Mouse (Mus musculus): ENCODE measurements at regions not wholly inside any gene's neighbourhood (a gene's known extent, or its start where the extent isn't known, plus 50 kb on each side); places are given as distances from the start of the nearest gene placed in this dataset.
A peak's percentile ranks its signal among the peaks of the same experiment; 100 is the strongest.

GRCm38 (mm10) chrX:68313486-68313885, 364.9 kb upstream of the Fmr1 start:
- Histone ChIP-seq H3K27ac (ENCODE audit: low read depth, low read length) (no peak overlapping the region), H3K4me1 (ENCODE audit: insufficient read depth, low read length) (no peaks in the 10 kb centered on the region), H3K9me3 (ENCODE audit: low read length) (no peaks in the 10 kb centered on the region), H3K4me3 (ENCODE audit: low read depth, low read length) (no peak overlapping the region), H3K36me3 (ENCODE audit: insufficient read depth, low read length) (no peaks in the 10 kb centered on the region), H3K9ac (replicated peaks; ENCODE audit: low read length, poor library complexity, severe bottlenecking) (no peak overlapping the region), H3K4me2 (ENCODE audit: low read depth, low read length, poor library complexity, severe bottlenecking) (no peak overlapping the region), H3K27me3 (ENCODE audit: insufficient read depth, low read length) (no peaks in the 10 kb centered on the region)
- DNase-seq (ENCODE audit: low spot score) (peak; percentile 88), ATAC-seq (ENCODE audit: low FRiP score) (peak; percentile 54; the same call in 1 of the 2 replicates)
- peak; percentile 95 for TF ChIP-seq CTCF (IDR thresholded peaks at IDR 0.05)
- WGBS: 20% methylated on average over 7 of the region's 7 CpGs
